9 mouse cellular contexts compared by ENCODE assay signal in genomic region chr15:25679081-25679480, GRCm38 (mm10). TPM values are rescaled to one million over a fixed set of nuclear protein-coding genes. Genes with fewer than 3 reads are reported as not detected.
DNase-seq lines count a peak whose midpoint lies in the region; ATAC-seq lines count a peak whose summit lies in the region.
"Had no signal": no experiment of that assay in that cellular context is flagged by ENCODE, and none has a peak within 500 bp of the region (broad histone marks: within the 10 kb centered on the region; RNA-seq: fewer than 3 reads in every experiment).

No protein-coding gene starts in this region.

- no peak overlapping the region for H3K9ac ChIP-seq in heart, embryonic 12.5 days
- H3K9ac ChIP-seq: hindbrain, embryonic 12.5 days; midbrain, embryonic 12.5 days had no signal

- no peak overlapping the region for H3K4me2 ChIP-seq in heart, embryonic 12.5 days
- H3K4me2 ChIP-seq: hindbrain, embryonic 12.5 days; midbrain, embryonic 12.5 days had no signal

- no peak overlapping the region for H3K4me3 ChIP-seq in heart, embryonic 12.5 days
- H3K4me3 ChIP-seq: hindbrain, embryonic 12.5 days; midbrain, embryonic 12.5 days had no signal

- no peak for ATAC-seq in heart, embryonic 12.5 days (ENCODE audit: insufficient number of reproducible peaks, low FRiP score)

- H3K27me3 ChIP-seq in heart, embryonic 12.5 days (replicated peaks) = peaks cover 29% of the 10 kb centered on the region
- H3K27me3 ChIP-seq: hindbrain, embryonic 12.5 days had no signal

- WGBS in heart, embryonic 12.5 days = 45% methylated on average over 3 of the region's 3 CpGs

- H3K4me1 ChIP-seq in heart, embryonic 12.5 days (replicated peaks) = peaks cover 26% of the 10 kb centered on the region

- no peak overlapping the region for H3K27ac ChIP-seq in heart, embryonic 12.5 days (ENCODE audit: poor library complexity, severe bottlenecking)
- H3K27ac ChIP-seq: hindbrain, embryonic 12.5 days; midbrain, embryonic 12.5 days had no signal

- 0 out of 2 replicates have a peak, but pooled peaks cover 4% of the 10 kb centered on the region for H3K9me3 ChIP-seq in heart, embryonic 12.5 days (replicated peaks)
- H3K9me3 ChIP-seq: hindbrain, embryonic 12.5 days; midbrain, embryonic 12.5 days had no signal

- no peaks in the 10 kb centered on the region for H3K36me3 ChIP-seq in heart, embryonic 12.5 days
- H3K36me3 ChIP-seq: hindbrain, embryonic 12.5 days; midbrain, embryonic 12.5 days had no signal

- peak; percentile 13 to 15 for DNase-seq in heart, adult 9 months (ENCODE audit: low spot score in 2 of 2)
- DNase-seq in brain, adult 2 months (ENCODE audit: low read depth, low spot score) = peak; percentile 74
- DNase-seq in cerebellum, postnatal 10 days = peak; percentile 79 to 83
- peak; percentile 68 to 80 for DNase-seq in lung, adult 18-20 months
- DNase-seq in spleen, adult 18-20 months = no peak
- DNase-seq in urinary bladder, postnatal 10 days (ENCODE audit: low spot score) = no peak

RNA-seq across cellular contexts. Expression of gene Myo10, which starts 56.8 kb away (rescaled TPM):
- polyA plus RNA-seq in heart, embryonic 12.5 days (2016; fragmentation: Nextera tagmentation; extraction: Ambion mirVana) = 14.3 and 19.7 TPM in 2 replicates

Comparison
In these comparisons a context has a peak if more than half of its experiments do, and no peak if none do; other contexts are left out.
1. DNase-seq: peak in heart, adult 9 months (2 of 2), brain, adult 2 months (single experiment), cerebellum, postnatal 10 days (2 of 2) and lung, adult 18-20 months (2 of 2); none in spleen, adult 18-20 months (0 of 2) and urinary bladder, postnatal 10 days (single experiment).